Mouse (Mus musculus): ENCODE results near the gene Mia. TPM values are rescaled to one million over a fixed set of nuclear protein-coding genes. Genes with fewer than 3 reads are reported as not detected.

Gene Mia
- polyA plus RNA-seq (2016; fragmentation: Nextera tagmentation; extraction: Ambion mirVana) = 38.8 and 50.4 TPM in 2 replicates

DNA sequence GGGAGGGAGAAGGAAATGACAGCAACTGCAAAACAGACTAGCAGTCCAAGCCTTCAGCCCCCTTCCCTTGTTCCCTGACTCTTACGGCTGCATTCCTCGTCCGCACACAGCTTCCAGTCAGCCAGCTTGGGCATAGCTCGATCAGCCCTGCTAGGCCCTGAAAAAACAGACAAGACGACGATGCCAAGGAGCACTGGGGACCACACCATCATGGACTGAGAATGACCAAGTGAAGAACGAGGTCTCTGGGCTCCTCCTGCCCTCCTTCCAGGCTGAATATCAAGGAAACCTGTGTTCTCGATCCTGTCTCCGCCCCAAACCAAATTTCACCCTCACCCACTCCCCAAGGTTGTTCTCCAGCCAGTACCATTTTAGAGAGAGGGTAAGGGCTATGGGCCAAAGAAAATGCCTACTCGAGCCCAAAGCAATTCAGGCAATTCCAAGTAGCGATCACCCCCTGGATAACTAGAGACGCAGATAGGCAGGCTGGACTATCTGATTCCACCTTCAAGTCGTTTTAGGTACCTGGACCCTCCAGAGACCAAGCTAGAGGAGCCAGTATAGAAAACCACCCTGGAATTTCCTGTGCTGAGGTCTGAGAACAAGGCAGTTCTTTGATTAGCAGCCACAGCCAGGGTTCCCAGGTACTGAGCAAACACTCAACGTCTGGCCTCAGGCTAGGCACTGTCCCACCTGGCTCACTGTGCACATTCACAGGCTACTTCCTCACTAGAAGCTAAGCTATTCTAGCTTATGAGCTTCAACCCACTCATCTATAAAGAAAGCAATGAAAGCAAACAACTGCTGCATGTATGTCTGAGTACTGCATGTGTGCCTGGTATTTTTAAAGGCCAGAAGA, at the start of gene Mia, which contains the start of gene Gm21983:
Gene Mia, minus strand, starts transcription at position 321 of the 859 bp plus-strand sequence.
Gene Gm21983, minus strand, starts transcription at position 250 of the 859 bp plus-strand sequence.
- H3K4me3 ChIP-seq = peak within 1 kb of the TSS; percentile 60
- WGBS = 64% methylated on average over 14 of the region's 14 CpGs
- H3K4me2 ChIP-seq (replicated peaks) = peak within 1 kb of the TSS; percentile 47
- H3K9ac ChIP-seq = no peak within 1 kb of the TSS
- peaks cover 24% of the 10 kb centered on the region for H3K36me3 ChIP-seq
- H3K9me3 ChIP-seq = no peaks in the 10 kb centered on the region
- peak within 1 kb of the TSS; percentile 78 for H3K27ac ChIP-seq
- no peak for ATAC-seq (ENCODE audit: insufficient number of reproducible peaks, insufficient read depth, low FRiP score, low TSS enrichment)
- no peaks in the 10 kb centered on the region for H3K27me3 ChIP-seq
- H3K4me1 ChIP-seq = peaks cover 10% of the 10 kb centered on the region; the same call in 1 of the 2 replicates

DNA sequence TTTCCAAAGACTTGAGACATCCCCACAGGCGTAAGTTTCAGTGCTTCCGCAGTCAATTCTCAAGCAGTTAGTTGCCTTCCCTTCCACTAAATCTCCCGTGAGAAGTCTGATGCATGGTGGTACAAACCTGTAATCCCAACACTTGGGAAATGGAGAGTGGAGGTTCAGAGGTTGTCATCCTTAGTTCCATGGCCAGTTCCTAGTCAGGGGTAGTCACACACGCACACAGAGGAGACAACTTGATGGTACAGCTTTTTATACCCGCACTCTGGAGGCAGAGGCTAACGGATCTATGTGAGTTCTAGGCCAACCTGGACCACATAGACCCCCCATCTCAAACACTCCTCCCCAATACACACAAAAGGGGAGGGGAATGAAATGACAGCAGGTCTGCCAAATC, 47.9 kb upstream of the Mia start:
- no peaks in the 10 kb centered on the region for H3K36me3 ChIP-seq
- H3K4me3 ChIP-seq = peak overlapping the region; percentile 80
- peak overlapping the region; percentile 84 for H3K4me2 ChIP-seq (replicated peaks)
- 15% methylated on average over 6 of the region's 6 CpGs for WGBS
- no peaks in the 10 kb centered on the region for H3K27me3 ChIP-seq
- peak overlapping the region; percentile 67 for H3K27ac ChIP-seq
- H3K9me3 ChIP-seq = no peaks in the 10 kb centered on the region
- ATAC-seq (ENCODE audit: insufficient number of reproducible peaks, insufficient read depth, low FRiP score, low TSS enrichment) = no peak
- peak overlapping the region; percentile 77 for H3K9ac ChIP-seq
- H3K4me1 ChIP-seq = peaks cover 47% of the 10 kb centered on the region

DNA sequence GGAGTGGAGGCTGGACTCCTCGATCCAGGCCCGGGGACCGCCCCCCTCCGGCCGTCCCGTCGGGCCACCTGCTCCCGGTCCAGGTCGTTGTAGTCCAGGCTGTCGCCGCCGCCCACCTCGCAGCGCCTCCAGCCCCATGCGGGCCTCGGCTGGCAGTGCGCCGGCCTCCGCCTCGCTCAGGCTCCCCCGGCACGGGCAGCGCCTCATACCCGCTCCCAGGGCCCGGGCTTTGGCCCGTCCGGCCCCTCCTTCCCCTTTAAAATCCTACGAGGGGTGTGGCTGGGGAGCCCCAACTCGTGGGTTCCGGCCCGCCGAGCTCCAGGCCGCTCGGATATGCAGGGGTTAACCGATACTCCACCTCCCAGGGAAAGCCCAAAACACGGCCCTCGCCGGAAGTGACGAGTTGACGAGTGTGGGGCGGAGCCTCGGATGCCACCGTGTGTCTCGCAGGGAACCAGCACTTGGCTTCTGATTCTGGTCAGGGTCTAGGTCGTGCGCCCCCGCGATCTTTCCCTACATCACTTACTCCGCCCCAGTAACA, 47.4 kb upstream of the Mia start, which contains the start of gene Itpkc:
Gene Itpkc, minus strand, starts transcription at position 381 of the 541 bp plus-strand sequence.
- Histone ChIP-seq H3K27me3 (no peaks in the 10 kb centered on the region), H3K4me2 (replicated peaks) (peak within 1 kb of the TSS; percentile 84), H3K4me1 (peaks cover 42% of the 10 kb centered on the region), H3K36me3 (no peaks in the 10 kb centered on the region), H3K4me3 (peak within 1 kb of the TSS; percentile 80), H3K9ac (peak within 1 kb of the TSS; percentile 77), H3K27ac (peak within 1 kb of the TSS; percentile 74), H3K9me3 (no peaks in the 10 kb centered on the region)
- under 1% methylated on average over 48 of the region's 49 CpGs for WGBS
- ATAC-seq (ENCODE audit: insufficient number of reproducible peaks, insufficient read depth, low FRiP score, low TSS enrichment) = peak; percentile 75

DNA sequence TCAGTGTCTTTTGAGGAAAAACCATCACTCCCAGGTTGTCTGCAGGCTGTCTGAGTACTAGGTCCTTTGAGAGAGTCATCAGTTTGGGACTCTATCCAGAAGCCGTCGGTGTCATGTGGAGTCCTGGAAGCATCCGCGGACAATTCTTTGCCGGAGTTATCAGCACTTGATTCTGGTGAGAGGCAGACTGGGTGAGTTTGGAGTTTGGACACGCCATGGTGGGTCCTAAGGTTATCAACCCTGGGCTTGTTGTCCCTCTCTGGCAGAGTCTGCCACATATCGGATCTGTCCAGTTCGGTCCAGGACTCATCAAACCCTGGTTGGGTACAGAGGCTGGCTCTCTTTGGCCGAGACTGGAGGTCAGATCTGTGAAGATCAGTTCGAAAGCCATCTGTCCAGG, 46.7 kb upstream of the Mia start:
- Histone ChIP-seq H3K4me1 (peaks cover 40% of the 10 kb centered on the region), H3K27ac (peak overlapping the region; percentile 74), H3K4me2 (replicated peaks) (peak overlapping the region; percentile 84), H3K9me3 (no peaks in the 10 kb centered on the region), H3K9ac (peak overlapping the region; percentile 77), H3K27me3 (no peaks in the 10 kb centered on the region), H3K4me3 (peak overlapping the region; percentile 80), H3K36me3 (0 out of 2 replicates have a peak, but pooled peaks cover 5% of the 10 kb centered on the region)
- peak; percentile 10; the same call in 1 of the 2 replicates for ATAC-seq (ENCODE audit: insufficient number of reproducible peaks, insufficient read depth, low FRiP score, low TSS enrichment)
- 8% methylated on average over 10 of the region's 10 CpGs for WGBS

DNA sequence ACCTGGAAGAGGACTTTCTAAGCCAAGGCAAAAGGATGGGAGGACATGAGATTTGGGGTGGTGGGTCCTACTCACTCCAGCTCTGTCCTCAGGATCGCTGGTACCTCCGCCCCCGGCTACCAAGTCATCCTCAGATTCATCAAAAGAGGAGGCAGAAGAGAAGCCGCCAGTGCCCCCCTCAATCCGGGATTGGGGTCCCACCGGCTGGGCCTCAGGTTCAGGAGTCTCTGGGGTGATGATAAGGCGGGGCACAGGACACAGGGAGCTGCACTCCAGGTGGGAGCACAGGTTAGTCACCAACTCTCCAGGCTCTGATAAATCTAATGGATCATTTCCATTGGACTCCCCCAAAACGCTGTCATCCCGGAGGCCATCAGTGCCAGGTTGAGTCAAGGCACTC, 46.3 kb upstream of the Mia start:
- WGBS = 24% methylated on average over 9 of the region's 9 CpGs
- Histone ChIP-seq H3K36me3 (0 out of 2 replicates have a peak, but pooled peaks cover 8% of the 10 kb centered on the region), H3K4me1 (peaks cover 38% of the 10 kb centered on the region), H3K9me3 (no peaks in the 10 kb centered on the region), H3K27me3 (no peaks in the 10 kb centered on the region), H3K4me2 (replicated peaks) (peak overlapping the region; percentile 84), H3K4me3 (peak overlapping the region; percentile 80), H3K9ac (peak overlapping the region; percentile 77), H3K27ac (no peak overlapping the region)
- ATAC-seq (ENCODE audit: insufficient number of reproducible peaks, insufficient read depth, low FRiP score, low TSS enrichment) = no peak

DNA sequence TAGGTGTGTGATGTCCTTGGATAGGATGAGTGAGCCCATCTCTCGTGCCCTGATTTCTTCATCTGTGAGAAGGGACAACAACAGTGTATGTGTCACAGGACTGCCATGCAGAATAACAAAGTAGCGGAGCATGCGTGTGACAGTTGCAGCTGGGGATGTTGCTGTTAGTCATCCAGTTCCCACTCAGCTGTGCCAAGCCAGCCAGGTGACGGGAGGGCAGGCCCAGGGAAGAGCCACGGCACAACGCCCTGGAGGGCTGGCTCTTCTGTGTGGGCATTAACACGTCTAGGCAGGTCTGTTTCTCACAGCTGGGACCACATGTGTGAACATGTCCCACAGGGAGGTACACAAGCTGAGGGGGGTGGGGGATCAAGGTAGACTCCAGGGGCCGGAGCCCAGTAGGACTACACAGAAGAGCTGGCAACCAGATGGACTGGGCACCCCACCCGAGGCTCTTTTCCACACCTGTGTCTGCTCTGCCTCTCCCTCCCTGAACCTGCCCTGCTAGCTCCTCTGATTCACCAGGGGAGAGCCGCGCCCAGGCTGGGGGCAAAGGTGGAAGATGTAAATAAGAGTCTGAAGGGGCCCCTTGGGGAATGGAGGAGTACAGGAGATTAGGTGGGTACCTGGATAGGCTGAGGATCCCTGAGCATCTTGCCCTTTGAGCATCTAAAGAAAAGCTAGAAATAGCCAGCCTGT, 44.1 kb upstream of the Mia start:
- Histone ChIP-seq H3K4me3 (no peak overlapping the region), H3K9me3 (no peaks in the 10 kb centered on the region), H3K4me2 (replicated peaks) (peak overlapping the region; percentile 84), H3K36me3 (peaks cover 14% of the 10 kb centered on the region; the same call in 1 of the 2 replicates), H3K27ac (no peak overlapping the region), H3K27me3 (no peaks in the 10 kb centered on the region), H3K4me1 (peaks cover 38% of the 10 kb centered on the region), H3K9ac (no peak overlapping the region)
- no peak for ATAC-seq (ENCODE audit: insufficient number of reproducible peaks, insufficient read depth, low FRiP score, low TSS enrichment)
- 68% methylated on average over 11 of the region's 11 CpGs for WGBS

DNA sequence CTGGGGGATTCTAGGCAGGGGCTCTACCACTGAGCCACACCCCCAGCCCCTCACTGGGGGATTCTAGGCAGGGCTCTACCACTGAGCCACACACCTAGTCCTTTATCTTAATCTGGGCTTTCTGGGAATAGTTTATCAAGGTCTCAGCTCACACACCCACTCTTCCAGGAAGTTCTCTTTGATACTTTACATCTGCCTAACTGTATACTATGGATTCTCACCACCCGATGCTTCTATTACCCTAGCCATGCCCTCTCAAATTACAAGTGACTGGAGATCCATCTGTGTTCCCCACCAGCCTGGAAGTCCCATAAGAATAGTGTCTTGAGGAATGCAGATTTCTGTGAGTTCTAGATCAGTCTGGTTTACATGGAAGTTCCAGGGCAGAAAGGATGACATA, 41.6 kb upstream of the Mia start:
- peaks cover 34% of the 10 kb centered on the region for H3K4me1 ChIP-seq
- no peak overlapping the region for H3K4me2 ChIP-seq (replicated peaks)
- WGBS = 68% methylated on average over 1 of the region's 1 CpGs
- no peaks in the 10 kb centered on the region for H3K9me3 ChIP-seq
- H3K27me3 ChIP-seq = no peaks in the 10 kb centered on the region
- ATAC-seq (ENCODE audit: insufficient number of reproducible peaks, insufficient read depth, low FRiP score, low TSS enrichment) = no peak
- H3K27ac ChIP-seq = no peak overlapping the region
- H3K36me3 ChIP-seq = peaks cover 32% of the 10 kb centered on the region
- no peak overlapping the region for H3K9ac ChIP-seq
- H3K4me3 ChIP-seq = no peak overlapping the region

DNA sequence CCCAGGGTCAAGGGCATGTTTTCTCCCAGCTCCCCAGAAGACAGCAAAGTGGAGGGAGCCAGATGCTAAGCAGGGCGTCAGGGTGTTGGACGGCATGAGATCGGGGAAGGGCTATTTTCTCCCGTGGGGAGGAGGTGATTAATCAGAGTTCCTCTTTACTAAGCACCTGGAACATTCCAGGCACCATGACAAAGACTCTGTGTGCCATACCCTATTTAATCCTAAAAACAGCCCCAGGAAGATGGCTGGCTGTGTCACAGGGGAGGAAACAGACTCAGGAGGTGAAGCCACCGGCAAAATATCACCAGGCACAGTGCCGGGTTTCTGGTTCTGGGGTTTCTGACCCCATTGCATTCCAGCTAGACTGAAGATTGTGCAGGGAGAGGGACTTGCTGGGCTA, 41.0 kb upstream of the Mia start:
- Histone ChIP-seq H3K4me3 (no peak overlapping the region), H3K4me1 (peaks cover 29% of the 10 kb centered on the region), H3K4me2 (replicated peaks) (no peak overlapping the region), H3K9ac (no peak overlapping the region), H3K9me3 (no peaks in the 10 kb centered on the region), H3K27me3 (no peaks in the 10 kb centered on the region), H3K27ac (no peak overlapping the region), H3K36me3 (peaks cover 38% of the 10 kb centered on the region)
- no peak for ATAC-seq (ENCODE audit: insufficient number of reproducible peaks, insufficient read depth, low FRiP score, low TSS enrichment)
- WGBS = 76% methylated on average over 6 of the region's 6 CpGs

DNA sequence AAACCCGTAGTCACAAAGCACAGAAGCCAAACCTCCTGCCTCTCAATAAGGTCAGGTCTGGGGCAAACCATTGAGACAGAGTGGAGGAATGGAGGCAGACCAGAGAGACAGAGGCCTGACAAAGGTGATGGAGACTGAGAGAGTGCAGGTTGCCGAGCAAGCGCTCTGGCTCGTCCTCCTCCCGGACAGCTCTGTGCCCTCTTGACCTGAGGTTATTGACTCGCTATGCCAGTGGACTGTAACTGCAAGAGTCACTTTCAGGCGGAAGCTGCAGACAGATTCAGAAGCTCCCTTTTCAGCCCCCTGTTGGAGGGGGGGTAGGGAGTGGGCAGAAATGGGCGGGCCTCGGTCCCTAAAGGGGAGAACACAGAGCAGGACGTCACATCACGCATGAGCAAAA, 39.0 kb upstream of the Mia start:
- H3K9me3 ChIP-seq = no peaks in the 10 kb centered on the region
- no peak overlapping the region for H3K9ac ChIP-seq
- peaks cover 41% of the 10 kb centered on the region for H3K36me3 ChIP-seq
- H3K4me1 ChIP-seq = peaks cover 9% of the 10 kb centered on the region
- no peak overlapping the region for H3K27ac ChIP-seq
- H3K4me2 ChIP-seq (replicated peaks) = no peak overlapping the region
- 76% methylated on average over 11 of the region's 11 CpGs for WGBS
- no peak overlapping the region for H3K4me3 ChIP-seq
- ATAC-seq (ENCODE audit: insufficient number of reproducible peaks, insufficient read depth, low FRiP score, low TSS enrichment) = no peak
- no peaks in the 10 kb centered on the region for H3K27me3 ChIP-seq

DNA sequence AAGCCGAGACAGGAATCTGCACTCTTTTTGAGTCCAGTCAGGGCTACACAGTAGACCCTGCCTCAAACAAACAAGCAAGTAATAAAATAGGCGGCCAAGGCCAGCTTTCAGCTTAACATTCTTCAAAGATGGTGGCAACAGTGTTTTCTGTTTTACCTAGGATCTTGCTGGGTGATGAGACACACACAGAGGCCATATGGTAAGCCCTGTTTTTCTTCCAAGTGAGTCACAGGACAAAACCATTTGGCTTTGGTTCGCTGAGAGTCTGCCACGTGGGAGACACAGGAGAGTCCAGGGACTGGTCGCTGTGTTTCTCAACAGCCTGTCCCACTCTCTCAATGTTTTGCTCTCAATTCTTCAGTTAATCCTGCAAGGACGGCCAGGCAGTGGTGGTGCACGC, 37.6 kb upstream of the Mia start:
- H3K4me1 ChIP-seq = no peaks in the 10 kb centered on the region
- 84% methylated on average over 7 of the region's 7 CpGs for WGBS
- H3K9ac ChIP-seq = no peak overlapping the region
- H3K4me2 ChIP-seq (replicated peaks) = no peak overlapping the region
- peaks cover 50% of the 10 kb centered on the region for H3K36me3 ChIP-seq
- H3K9me3 ChIP-seq = no peaks in the 10 kb centered on the region
- no peak overlapping the region for H3K4me3 ChIP-seq
- ATAC-seq (ENCODE audit: insufficient number of reproducible peaks, insufficient read depth, low FRiP score, low TSS enrichment) = no peak
- H3K27me3 ChIP-seq = no peaks in the 10 kb centered on the region
- H3K27ac ChIP-seq = no peak overlapping the region

DNA sequence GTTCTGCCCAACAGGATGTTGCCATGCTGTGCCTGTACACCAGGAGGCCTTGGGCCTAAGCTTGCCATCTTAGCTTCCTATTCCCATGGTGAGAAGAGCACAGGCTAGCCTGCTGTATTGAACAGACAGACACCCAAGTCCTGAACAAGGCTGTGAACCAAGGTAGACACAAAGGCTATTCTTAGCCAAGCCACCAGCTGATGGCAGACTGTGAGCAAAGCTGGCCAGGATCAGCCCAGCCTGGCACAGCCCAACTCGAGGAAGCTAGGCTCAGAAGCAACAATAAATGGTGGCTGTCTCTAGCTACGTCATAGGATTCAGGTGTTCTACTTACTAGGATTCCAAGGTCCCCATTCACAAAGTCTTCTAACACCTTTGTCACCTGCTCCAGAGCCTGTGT, 31.7 kb upstream of the Mia start:
- Histone ChIP-seq H3K27me3 (no peaks in the 10 kb centered on the region), H3K9ac (no peak overlapping the region), H3K4me1 (no peaks in the 10 kb centered on the region), H3K27ac (no peak overlapping the region), H3K36me3 (peaks cover 58% of the 10 kb centered on the region), H3K9me3 (no peaks in the 10 kb centered on the region), H3K4me2 (replicated peaks) (no peak overlapping the region), H3K4me3 (no peak overlapping the region)
- WGBS = 78% methylated on average over 2 of the region's 2 CpGs
- no peak for ATAC-seq (ENCODE audit: insufficient number of reproducible peaks, insufficient read depth, low FRiP score, low TSS enrichment)

All from embryonic facial prominence, embryonic 12.5 days (tissue).